Mouse (Mus musculus) cerebellum, adult 11 months (tissue): Measurements from ENCODE around the gene Prrt1.

Source experiments
- DNase-seq: peaks from one replicate; pipeline ENCODE4 v3.0.0; 2022

The Prrt1 gene

GRCm38 (mm10) chr17:34673139-34673538 is 43.8 kb downstream of the Prrt1 start:
- DNase-seq, result no peak

- no peak for DNase-seq
These were observed 45.3 kb downstream of the Prrt1 start for GRCm38 (mm10) chr17:34674524-34675204.

GRCm38 (mm10) chr17:34675205-34676092 is 46.1 kb downstream of the Prrt1 start:
- no peak for DNase-seq

GRCm38 (mm10) chr17:34676093-34676460 is 46.7 kb downstream of the Prrt1 start:
- DNase-seq, result no peak

- no peak for DNase-seq
These were observed 47.3 kb downstream of the Prrt1 start for GRCm38 (mm10) chr17:34676671-34677070.

GRCm38 (mm10) chr17:34680191-34680590 is 50.9 kb downstream of the Prrt1 start:
- DNase-seq, result no peak

GRCm38 (mm10) chr17:34680621-34681020 is 51.3 kb downstream of the Prrt1 start:
- DNase-seq, result no peak

GRCm38 (mm10) chr17:34681132-34681571 is 51.8 kb downstream of the Prrt1 start:
- DNase-seq, result no peak

- DNase-seq, result no peak
These were observed 52.7 kb downstream of the Prrt1 start for GRCm38 (mm10) chr17:34681881-34682536.
